16 mouse cellular contexts compared by ENCODE assay signal in genomic region chr6:112788617-112789016, GRCm38 (mm10).
DNase-seq lines count a peak whose midpoint lies in the region; ATAC-seq and TF ChIP-seq lines count a peak whose summit lies in the region.
"Had no signal": no experiment of that assay in that cellular context is flagged by ENCODE, and none has a peak within 500 bp of the region (broad histone marks: within the 10 kb centered on the region; RNA-seq: fewer than 3 reads in every experiment).

No protein-coding gene starts in this region.

- H3K4me1 ChIP-seq in forebrain, embryonic 12.5 days, result peaks cover 34% of the 10 kb centered on the region
- H3K4me1 ChIP-seq in forebrain, embryonic 11.5 days (replicated peaks; ENCODE audit: control insufficient read depth, insufficient read depth, low read length), result peaks cover 3% of the 10 kb centered on the region; the same call in 1 of the 2 replicates
- H3K4me1 ChIP-seq in forebrain, embryonic 13.5 days, result peaks cover 35% of the 10 kb centered on the region
- H3K4me1 ChIP-seq in hindbrain, embryonic 15.5 days (replicated peaks), result peaks cover 28% of the 10 kb centered on the region
- H3K4me1 ChIP-seq in midbrain, postnatal 0 days (ENCODE audit: insufficient read depth, low read length), result no peaks in the 10 kb centered on the region; the same call in 1 of the 2 replicates
- no peaks in the 10 kb centered on the region for H3K4me1 ChIP-seq in liver, embryonic 12.5 days
- H3K4me1 ChIP-seq: liver, embryonic 13.5 days had no signal

- TF ChIP-seq CTCF in midbrain, postnatal 0 days (IDR thresholded peaks at IDR 0.05), result no peak
- no peak for TF ChIP-seq CTCF in gastrocnemius, adult 2 months (IDR thresholded peaks at IDR 0.05)

- no peak overlapping the region for H3K9ac ChIP-seq in forebrain, embryonic 12.5 days
- no peak overlapping the region for H3K9ac ChIP-seq in forebrain, embryonic 11.5 days (ENCODE audit: low read length)
- no peak overlapping the region for H3K9ac ChIP-seq in forebrain, embryonic 13.5 days
- no peak overlapping the region for H3K9ac ChIP-seq in hindbrain, embryonic 15.5 days
- H3K9ac ChIP-seq in midbrain, postnatal 0 days (replicated peaks; ENCODE audit: low read length, poor library complexity, severe bottlenecking), result no peak overlapping the region
- H3K9ac ChIP-seq in liver, embryonic 12.5 days, result no peak overlapping the region
- H3K9ac ChIP-seq: liver, embryonic 13.5 days had no signal

- intact Hi-C loops in gastrocnemius, adult 2 months (cut with DNase I), result no loop called here

- no peaks in the 10 kb centered on the region for H3K9me3 ChIP-seq in forebrain, embryonic 12.5 days
- H3K9me3 ChIP-seq in forebrain, embryonic 11.5 days (ENCODE audit: control insufficient read depth, low read length), result no peaks in the 10 kb centered on the region
- H3K9me3 ChIP-seq in forebrain, embryonic 13.5 days (replicated peaks), result no peaks in the 10 kb centered on the region; the same call in 1 of the 2 replicates
- no peaks in the 10 kb centered on the region for H3K9me3 ChIP-seq in hindbrain, embryonic 15.5 days
- no peaks in the 10 kb centered on the region for H3K9me3 ChIP-seq in midbrain, postnatal 0 days (ENCODE audit: low read length)
- H3K9me3 ChIP-seq in liver, embryonic 12.5 days (replicated peaks), result no peaks in the 10 kb centered on the region
- H3K9me3 ChIP-seq: liver, embryonic 13.5 days had no signal

- H3K4me2 ChIP-seq in forebrain, embryonic 12.5 days, result no peak overlapping the region
- no peak overlapping the region for H3K4me2 ChIP-seq in forebrain, embryonic 11.5 days (ENCODE audit: low read depth, low read length, severe bottlenecking)
- H3K4me2 ChIP-seq in forebrain, embryonic 13.5 days, result no peak overlapping the region
- H3K4me2 ChIP-seq in hindbrain, embryonic 15.5 days, result no peak overlapping the region
- H3K4me2 ChIP-seq in midbrain, postnatal 0 days (ENCODE audit: low read depth, low read length, poor library complexity, severe bottlenecking), result no peak overlapping the region
- H3K4me2 ChIP-seq in liver, embryonic 12.5 days, result no peak overlapping the region
- H3K4me2 ChIP-seq: liver, embryonic 13.5 days had no signal

- H3K27me3 ChIP-seq in forebrain, embryonic 12.5 days, result no peaks in the 10 kb centered on the region
- H3K27me3 ChIP-seq in forebrain, embryonic 11.5 days (ENCODE audit: control insufficient read depth, insufficient read depth, low read length), result no peaks in the 10 kb centered on the region
- no peaks in the 10 kb centered on the region for H3K27me3 ChIP-seq in forebrain, embryonic 13.5 days
- no peaks in the 10 kb centered on the region for H3K27me3 ChIP-seq in hindbrain, embryonic 15.5 days
- H3K27me3 ChIP-seq in midbrain, postnatal 0 days (ENCODE audit: insufficient read depth, low read length), result no peaks in the 10 kb centered on the region
- no peaks in the 10 kb centered on the region for H3K27me3 ChIP-seq in liver, embryonic 12.5 days (replicated peaks)
- H3K27me3 ChIP-seq: liver, embryonic 13.5 days had no signal

- 29% methylated on average over 10 of the region's 10 CpGs for WGBS in forebrain, embryonic 12.5 days
- WGBS in forebrain, embryonic 11.5 days, result 32% methylated on average over 10 of the region's 10 CpGs
- WGBS in forebrain, embryonic 13.5 days, result 27% methylated on average over 10 of the region's 10 CpGs
- 16% methylated on average over 10 of the region's 10 CpGs for WGBS in hindbrain, embryonic 15.5 days
- 23% methylated on average over 10 of the region's 10 CpGs for WGBS in midbrain, postnatal 0 days
- WGBS in liver, embryonic 12.5 days (ENCODE audit: insufficient replicate concordance), result 42% methylated on average over 10 of the region's 10 CpGs

- H3K4me3 ChIP-seq in forebrain, embryonic 12.5 days (replicated peaks), result no peak overlapping the region
- no peak overlapping the region for H3K4me3 ChIP-seq in forebrain, embryonic 11.5 days (ENCODE audit: low read depth, low read length)
- H3K4me3 ChIP-seq in forebrain, embryonic 13.5 days, result no peak overlapping the region
- H3K4me3 ChIP-seq in hindbrain, embryonic 15.5 days, result no peak overlapping the region
- H3K4me3 ChIP-seq in midbrain, postnatal 0 days (ENCODE audit: low read depth, low read length), result no peak overlapping the region
- H3K4me3 ChIP-seq in liver, embryonic 12.5 days, result no peak overlapping the region
- H3K4me3 ChIP-seq in gastrocnemius, adult 2 months, result no peak overlapping the region
- H3K4me3 ChIP-seq: erythroblast, embryonic 14.5 days; liver, embryonic 13.5 days had no signal

- 0 out of 2 replicates have a peak overlapping the region, but pooled peaks have one; percentile 33 for H3K27ac ChIP-seq in forebrain, embryonic 12.5 days
- no peak overlapping the region for H3K27ac ChIP-seq in forebrain, embryonic 11.5 days (ENCODE audit: low read depth, low read length)
- H3K27ac ChIP-seq in forebrain, embryonic 13.5 days, result peak overlapping the region; percentile 40; the same call in 1 of the 2 replicates
- peak overlapping the region; percentile 51; the same call in 1 of the 2 replicates for H3K27ac ChIP-seq in hindbrain, embryonic 15.5 days (replicated peaks)
- H3K27ac ChIP-seq in midbrain, postnatal 0 days (ENCODE audit: low read depth, low read length), result 0 out of 2 replicates have a peak overlapping the region, but pooled peaks have one; percentile 20
- no peak overlapping the region for H3K27ac ChIP-seq in liver, embryonic 12.5 days
- no peak overlapping the region for H3K27ac ChIP-seq in gastrocnemius, adult 2 months
- H3K27ac ChIP-seq: liver, embryonic 13.5 days had no signal

- H3K36me3 ChIP-seq in forebrain, embryonic 12.5 days (replicated peaks), result peaks cover 12% of the 10 kb centered on the region
- no peaks in the 10 kb centered on the region for H3K36me3 ChIP-seq in forebrain, embryonic 11.5 days (ENCODE audit: control insufficient read depth, insufficient read depth, low read length)
- H3K36me3 ChIP-seq in forebrain, embryonic 13.5 days (ENCODE audit: poor library complexity, severe bottlenecking), result peaks cover 24% of the 10 kb centered on the region
- peaks cover 8% of the 10 kb centered on the region; the same call in 1 of the 2 replicates for H3K36me3 ChIP-seq in hindbrain, embryonic 15.5 days
- H3K36me3 ChIP-seq in midbrain, postnatal 0 days (ENCODE audit: insufficient read depth, low read length), result no peaks in the 10 kb centered on the region
- no peaks in the 10 kb centered on the region for H3K36me3 ChIP-seq in liver, embryonic 12.5 days
- H3K36me3 ChIP-seq: liver, embryonic 13.5 days had no signal

- no peak for DNase-seq in forebrain, embryonic 11.5 days (ENCODE audit: low spot score)
- peak; percentile 27 for DNase-seq in midbrain, postnatal 0 days (ENCODE audit: low spot score)
- DNase-seq in cerebellum, postnatal 4 days (ENCODE audit: low spot score in 2 of 2), result no peak
- DNase-seq in gastrocnemius, adult 2 months, result no peak
- DNase-seq: adrenal gland, postnatal 25 days; gastrocnemius, postnatal 10 days; kidney, adult 8-10 months; layer of hippocampus, adult 9-11 months; liver, embryonic 13.5 days; lung, postnatal 36 days; thymus, postnatal 14 days had no signal

- ATAC-seq in forebrain, embryonic 12.5 days (ENCODE audit: low FRiP score), result peak; percentile 62; the same call in 1 of the 2 replicates
- no peak for ATAC-seq in forebrain, embryonic 11.5 days (replicated peaks; ENCODE audit: low FRiP score)
- no peak for ATAC-seq in forebrain, embryonic 13.5 days
- ATAC-seq in hindbrain, embryonic 15.5 days (ENCODE audit: low FRiP score, low read depth), result peak; percentile 57; the same call in 1 of the 2 replicates
- ATAC-seq in midbrain, postnatal 0 days (ENCODE audit: low FRiP score), result peak; percentile 49; the same call in 1 of the 2 replicates
- no peak for ATAC-seq in liver, embryonic 12.5 days

Comparison
In these comparisons a context has a peak if more than half of its experiments do, and no peak if none do; other contexts are left out.
1. ATAC-seq: peak in forebrain, embryonic 12.5 days (single experiment), hindbrain, embryonic 15.5 days (single experiment) and midbrain, postnatal 0 days (single experiment); none in forebrain, embryonic 11.5 days (single experiment), forebrain, embryonic 13.5 days (single experiment) and liver, embryonic 12.5 days (single experiment).
2. H3K27ac ChIP-seq: peak in forebrain, embryonic 12.5 days (single experiment), forebrain, embryonic 13.5 days (single experiment), hindbrain, embryonic 15.5 days (single experiment) and midbrain, postnatal 0 days (single experiment); none in forebrain, embryonic 11.5 days (single experiment), liver, embryonic 12.5 days (single experiment) and gastrocnemius, adult 2 months (single experiment).